In the genomic region with DNA sequence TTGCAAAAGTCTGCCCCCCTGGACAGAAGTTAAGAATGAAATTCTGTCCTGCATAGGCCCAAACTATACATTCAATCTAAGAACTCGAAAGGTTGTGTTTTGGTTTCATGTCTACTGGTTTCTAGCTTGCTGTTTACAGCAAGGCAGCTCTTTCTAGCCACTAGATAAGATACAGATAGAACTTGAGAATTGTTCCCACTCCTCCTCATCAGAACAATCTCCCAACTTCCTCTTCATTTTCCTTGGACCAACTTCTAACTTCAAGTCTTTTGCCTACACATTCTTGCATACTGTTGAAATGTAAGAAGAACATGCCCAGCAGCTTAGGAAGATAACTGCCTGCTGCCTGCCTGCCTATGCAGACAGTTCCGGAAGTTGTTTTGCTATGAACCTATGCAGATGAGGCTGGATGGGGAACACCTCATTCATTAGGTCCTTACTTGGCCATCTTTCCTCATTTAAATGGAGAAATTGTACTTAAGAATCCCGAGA, we compare ENCODE assay signal across 27 mouse cellular contexts.
DNase-seq lines count a peak whose midpoint lies in the region; ATAC-seq and TF ChIP-seq lines count a peak whose summit lies in the region.
"Had no signal": no experiment of that assay in that cellular context is flagged by ENCODE, and none has a peak within 500 bp of the region (broad histone marks: within the 10 kb centered on the region; RNA-seq: fewer than 3 reads in every experiment).

No protein-coding gene starts in this region.

- intact Hi-C loops in left cerebral cortex, adult 2 months (cut with DNase I): no loop called here

- TF ChIP-seq CTCF in left cerebral cortex, adult 2 months (IDR thresholded peaks at IDR 0.05): no peak

- no peak overlapping the region for H3K27ac ChIP-seq in left cerebral cortex, adult 2 months
- H3K27ac ChIP-seq: embryonic facial prominence, embryonic 13.5 days; embryonic facial prominence, embryonic 15.5 days; forebrain, embryonic 10.5 days; forebrain, embryonic 12.5 days had no signal

- ATAC-seq in frontal cortex, adult (ENCODE audit: low TSS enrichment): peak; percentile 95
- ATAC-seq: activated CD4-positive, CD25-positive, alpha-beta regulatory T cell, adult 4 months; CD4-positive, CD25-positive, alpha-beta regulatory T cell, adult 4 months; forebrain, embryonic 14.5 days; forebrain, embryonic 16.5 days; Patski had no signal

- no peak overlapping the region for H3K4me3 ChIP-seq in left cerebral cortex, adult 2 months
- H3K4me3 ChIP-seq: embryonic facial prominence, embryonic 13.5 days; embryonic facial prominence, embryonic 15.5 days; erythroblast, embryonic 14.5 days; forebrain, embryonic 10.5 days; forebrain, embryonic 12.5 days had no signal

- no peak for DNase-seq in frontal cortex, postnatal 25 days (ENCODE audit: low spot score in 2 of 2)
- peak; percentile 3 for DNase-seq in left cerebral cortex, adult 11 months (ENCODE audit: low spot score)
- no peak for DNase-seq in left cerebral cortex, adult 2 months (ENCODE audit: extremely low spot score in 1 of 2, low spot score in 2 of 2)
- DNase-seq in brain, adult 2 months (ENCODE audit: low read depth, low spot score): peak; percentile 47
- no peak for DNase-seq in ovary, postnatal 10 days (ENCODE audit: low spot score)
- DNase-seq: adrenal gland, adult 8-10 months; adrenal gland, postnatal 14 days; adrenal gland, postnatal 36 days; B cell, adult 2 months; cerebellum, adult 11 months; cerebellum, adult 18-20 months; cerebellum, adult 8-10 months; cerebellum, adult 9-11 months; cerebellum, postnatal 14 days; cerebellum, postnatal 36 days; embryo, embryonic 11 days had no signal

Comparison
In these comparisons a context has a peak if more than half of its experiments do, and no peak if none do; other contexts are left out.
1. DNase-seq: peak in left cerebral cortex, adult 11 months (single experiment) and brain, adult 2 months (single experiment); none in frontal cortex, postnatal 25 days (0 of 2), left cerebral cortex, adult 2 months (0 of 2) and ovary, postnatal 10 days (single experiment).